Mouse (Mus musculus): ENCODE measurements around the gene Usp17la. TPM values are rescaled to one million over a fixed set of nuclear protein-coding genes. Genes with fewer than 3 reads are reported as not detected.
"Not testable (repeated sequence)": the region's sequence is repeated elsewhere in the genome, so short reads cannot be mapped to it uniquely, and the experiment has no call there.

Gene Usp17la
- total RNA-seq (2014; fragmentation: Nextera tagmentation) (not detected in 2 replicates), total RNA-seq (2017) (not detected in 2 replicates)

GRCm38 (mm10) chr7:104856709-104857108 is at the start of gene Usp17la:
Usp17la (plus strand) TSS chr7:104857009.
- ATAC-seq (replicated peaks; ENCODE audit: poor library complexity, severe bottlenecking): not testable (repeated sequence)

DNA sequence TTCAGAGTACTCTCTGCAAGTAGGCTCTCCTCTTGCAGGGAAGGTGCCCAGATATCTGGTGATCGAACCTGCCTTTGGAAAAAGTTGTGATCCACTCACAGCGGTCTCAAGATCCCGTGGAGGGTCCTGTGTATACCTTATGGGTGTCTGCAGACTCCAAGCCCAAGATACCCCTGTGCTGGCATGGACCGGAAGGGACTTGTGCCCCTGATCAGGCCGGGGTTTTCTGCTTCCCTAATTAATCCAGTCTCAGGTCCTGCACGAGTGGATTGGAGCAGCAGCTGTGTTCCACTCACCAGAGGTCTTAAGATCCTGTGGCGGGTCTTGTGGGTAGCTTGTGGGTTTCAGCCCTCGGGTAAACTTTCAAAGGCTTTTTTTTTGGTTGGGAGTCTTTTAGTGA is 46.5 kb upstream of the Usp17la start:
- ATAC-seq (replicated peaks; ENCODE audit: poor library complexity, severe bottlenecking): not testable (repeated sequence)

DNA sequence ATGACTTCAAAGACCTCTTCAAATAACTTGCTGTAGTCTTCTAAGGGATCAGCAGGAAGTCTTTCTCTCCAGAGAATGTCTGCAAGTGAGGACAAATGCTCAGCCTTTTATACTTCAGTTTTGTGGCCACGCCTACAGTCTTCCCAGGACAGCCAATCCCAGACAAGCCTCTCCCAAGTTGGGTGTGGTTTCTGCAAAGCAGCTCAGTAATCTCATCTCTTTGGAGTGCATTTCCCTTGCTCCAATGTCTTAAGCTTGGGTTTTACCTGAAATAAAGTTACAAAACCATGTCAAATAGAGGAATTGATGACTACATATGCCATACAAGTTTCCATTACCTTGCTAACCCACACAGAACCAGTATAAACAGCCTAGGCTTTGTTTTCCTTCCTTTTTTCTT is 14.3 kb upstream of the Usp17la start, which contains the start of gene Usp17lb:
TSS of gene Usp17lb (minus strand) at position 101 of the 400 bp plus-strand sequence.
- ATAC-seq (replicated peaks; ENCODE audit: poor library complexity, severe bottlenecking): no peak

DNA sequence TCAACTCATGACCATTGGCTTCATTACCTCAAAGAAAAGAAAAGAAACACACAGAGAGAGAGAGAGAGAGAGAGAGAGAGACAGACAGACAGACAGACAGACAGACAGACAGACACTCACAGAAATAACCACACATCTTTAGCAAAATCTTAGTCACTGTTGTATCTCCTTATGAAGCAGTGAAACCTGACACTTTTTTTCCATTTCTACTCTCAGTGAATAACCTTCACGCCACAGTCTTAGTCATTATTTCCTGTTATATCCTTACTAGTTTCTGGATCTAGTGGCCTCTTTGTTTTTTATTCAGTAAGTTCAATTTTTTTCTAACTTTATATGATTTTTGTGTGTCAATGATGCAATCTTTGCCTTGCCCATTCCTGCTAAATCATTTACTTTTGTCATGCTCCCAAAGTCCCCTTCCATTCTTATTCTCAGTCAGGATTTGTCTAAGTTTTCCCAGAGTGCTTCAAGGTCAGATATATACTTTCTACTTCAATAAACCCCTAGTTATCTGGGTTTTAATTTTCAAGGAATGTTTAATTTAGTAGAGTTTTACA is 13.0 kb upstream of the Usp17la start:
- no peak for ATAC-seq (replicated peaks; ENCODE audit: poor library complexity, severe bottlenecking)

GRCm38 (mm10) chr7:104851546-104851945 is 5.3 kb upstream of the Usp17la start:
- ATAC-seq (replicated peaks; ENCODE audit: poor library complexity, severe bottlenecking): not testable (repeated sequence)

GRCm38 (mm10) chr7:104855248-104855750 is 1.5 kb upstream of the Usp17la start:
- ATAC-seq (replicated peaks; ENCODE audit: poor library complexity, severe bottlenecking): no peak

DNA sequence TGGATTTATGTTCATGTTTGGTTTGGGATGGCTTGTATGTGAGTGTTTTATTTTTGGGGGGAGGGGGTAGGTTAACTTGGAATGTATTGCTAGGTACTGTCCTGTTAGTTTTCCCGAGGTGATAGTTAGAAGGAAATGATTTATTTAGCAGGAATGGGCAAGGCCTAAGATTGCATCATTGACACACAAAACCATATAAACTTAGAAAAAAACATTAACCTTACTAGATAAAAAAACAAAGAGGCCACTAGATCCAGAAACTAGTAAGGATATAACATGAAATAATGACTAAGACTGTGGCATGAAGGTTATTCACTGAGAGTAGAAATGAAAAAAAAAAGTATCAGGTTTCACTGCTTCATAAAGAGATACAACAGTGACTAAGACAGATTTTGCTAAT is 874 bp downstream of the Usp17la start:
- no peak for ATAC-seq (replicated peaks; ENCODE audit: poor library complexity, severe bottlenecking)

GRCm38 (mm10) chr7:104861381-104861780 is 4.6 kb downstream of the Usp17la start:
- no peak for ATAC-seq (replicated peaks; ENCODE audit: poor library complexity, severe bottlenecking)

GRCm38 (mm10) chr7:104877731-104878130 is 20.9 kb downstream of the Usp17la start, which contains the start of gene Olfr665:
Olfr665 (plus strand) TSS chr7:104878031.
- no peak for ATAC-seq (replicated peaks; ENCODE audit: poor library complexity, severe bottlenecking)

- ATAC-seq (replicated peaks; ENCODE audit: poor library complexity, severe bottlenecking): no peak
Measured at GRCm38 (mm10) chr7:104895852-104896251, 39.0 kb downstream of the Usp17la start, which contains the start of gene Olfr666. Olfr666 (minus strand) TSS chr7:104895952.

Other genes with a start within 250 kb of the Usp17la start
- gene Olfr656, start 243.1 kb upstream of the Usp17la start, total RNA-seq (2014; fragmentation: Nextera tagmentation): not detected in 2 replicates
- gene Olfr656, start 243.1 kb upstream of the Usp17la start, total RNA-seq (2017): not detected in 2 replicates
- not detected in 2 replicates for gene Olfr657, start 232.2 kb upstream of the Usp17la start, total RNA-seq (2014; fragmentation: Nextera tagmentation)
- gene Olfr657, start 232.2 kb upstream of the Usp17la start, total RNA-seq (2017): not detected in 2 replicates
- 0.13 TPM in 1 of 2 replicates, not detected in the other for gene Olfr658, start 209.7 kb upstream of the Usp17la start, total RNA-seq (2014; fragmentation: Nextera tagmentation)
- 0.17 and 0.36 TPM in 2 replicates for gene Olfr658, start 209.7 kb upstream of the Usp17la start, total RNA-seq (2017)
- gene Olfr659, start 190.3 kb upstream of the Usp17la start, total RNA-seq (2014; fragmentation: Nextera tagmentation): not detected in 2 replicates
- not detected in 2 replicates for gene Olfr659, start 190.3 kb upstream of the Usp17la start, total RNA-seq (2017)
- gene Olfr661, start 170.5 kb upstream of the Usp17la start, total RNA-seq (2014; fragmentation: Nextera tagmentation): not detected in 2 replicates
- gene Olfr661, start 170.5 kb upstream of the Usp17la start, total RNA-seq (2017): not detected in 2 replicates
- gene Usp17le, start 79.5 kb upstream of the Usp17la start, total RNA-seq (2014; fragmentation: Nextera tagmentation): not detected in 2 replicates
- gene Usp17le, start 79.5 kb upstream of the Usp17la start, total RNA-seq (2017): not detected in 2 replicates
- gene Usp17lb, start 14.4 kb upstream of the Usp17la start, total RNA-seq (2014; fragmentation: Nextera tagmentation): not detected in 2 replicates
- not detected in 2 replicates for gene Usp17lb, start 14.4 kb upstream of the Usp17la start, total RNA-seq (2017)
- gene Olfr665, start 21.0 kb downstream of the Usp17la start, total RNA-seq (2014; fragmentation: Nextera tagmentation): not detected in 2 replicates
- not detected in 2 replicates for gene Olfr665, start 21.0 kb downstream of the Usp17la start, total RNA-seq (2017)
- gene Olfr666, start 38.9 kb downstream of the Usp17la start, total RNA-seq (2014; fragmentation: Nextera tagmentation): not detected in 2 replicates
- not detected in 2 replicates for gene Olfr666, start 38.9 kb downstream of the Usp17la start, total RNA-seq (2017)
- gene Olfr667, start 64.5 kb downstream of the Usp17la start, total RNA-seq (2014; fragmentation: Nextera tagmentation): not detected in 2 replicates
- gene Olfr667, start 64.5 kb downstream of the Usp17la start, total RNA-seq (2017): not detected in 2 replicates
- not detected in 2 replicates for gene Olfr668, start 71.0 kb downstream of the Usp17la start, total RNA-seq (2014; fragmentation: Nextera tagmentation)
- gene Olfr668, start 71.0 kb downstream of the Usp17la start, total RNA-seq (2017): not detected in 2 replicates
- gene Olfr669, start 77.2 kb downstream of the Usp17la start, total RNA-seq (2014; fragmentation: Nextera tagmentation): not detected in 2 replicates
- gene Olfr669, start 77.2 kb downstream of the Usp17la start, total RNA-seq (2017): not detected in 2 replicates
- not detected in 2 replicates for gene Olfr670, start 105.6 kb downstream of the Usp17la start, total RNA-seq (2014; fragmentation: Nextera tagmentation)
- not detected in 2 replicates for gene Olfr670, start 105.6 kb downstream of the Usp17la start, total RNA-seq (2017)
- gene Olfr671, start 122.1 kb downstream of the Usp17la start, total RNA-seq (2014; fragmentation: Nextera tagmentation): not detected in 2 replicates
- gene Olfr671, start 122.1 kb downstream of the Usp17la start, total RNA-seq (2017): not detected in 2 replicates
- not detected in 2 replicates for gene Olfr672, start 145.0 kb downstream of the Usp17la start, total RNA-seq (2014; fragmentation: Nextera tagmentation)
- gene Olfr672, start 145.0 kb downstream of the Usp17la start, total RNA-seq (2017): not detected in 2 replicates
- gene Olfr675, start 171.5 kb downstream of the Usp17la start, total RNA-seq (2014; fragmentation: Nextera tagmentation): not detected in 2 replicates
- gene Olfr675, start 171.5 kb downstream of the Usp17la start, total RNA-seq (2017): not detected in 2 replicates
- gene Olfr676, start 175.7 kb downstream of the Usp17la start, total RNA-seq (2014; fragmentation: Nextera tagmentation): not detected in 2 replicates
- not detected in 2 replicates for gene Olfr676, start 175.7 kb downstream of the Usp17la start, total RNA-seq (2017)
- not detected in 2 replicates for gene Olfr677, start 194.4 kb downstream of the Usp17la start, total RNA-seq (2014; fragmentation: Nextera tagmentation)
- gene Olfr677, start 194.4 kb downstream of the Usp17la start, total RNA-seq (2017): not detected in 2 replicates
- gene Olfr678, start 207.5 kb downstream of the Usp17la start, total RNA-seq (2014; fragmentation: Nextera tagmentation): not detected in 2 replicates
- not detected in 2 replicates for gene Olfr678, start 207.5 kb downstream of the Usp17la start, total RNA-seq (2017)
- not detected in 2 replicates for gene Olfr679, start 224.2 kb downstream of the Usp17la start, total RNA-seq (2014; fragmentation: Nextera tagmentation)
- gene Olfr679, start 224.2 kb downstream of the Usp17la start, total RNA-seq (2017): not detected in 2 replicates
- gene Olfr680-ps1, start 235.8 kb downstream of the Usp17la start, total RNA-seq (2014; fragmentation: Nextera tagmentation): not detected in 2 replicates
- gene Olfr680-ps1, start 235.8 kb downstream of the Usp17la start, total RNA-seq (2017): not detected in 2 replicates

All from granulocyte monocyte progenitor cell, adult 5-6 weeks (primary cell).